Mouse (Mus musculus) heart, postnatal 0 days (tissue): Measurements from ENCODE around the gene Thrb.

Source experiments
- CTCF ChIP-seq: IDR thresholded peaks from 2 replicates; pipeline ENCODE4 v1.5.1; 2016; ENCODE audit warnings: antibody characterized with exemption, control low read depth, low read depth
- EP300 ChIP-seq: IDR thresholded peaks from 2 replicates; pipeline ENCODE4 v1.6.1; 2016; ENCODE audit warnings: antibody characterized with exemption, low read depth

DNA sequence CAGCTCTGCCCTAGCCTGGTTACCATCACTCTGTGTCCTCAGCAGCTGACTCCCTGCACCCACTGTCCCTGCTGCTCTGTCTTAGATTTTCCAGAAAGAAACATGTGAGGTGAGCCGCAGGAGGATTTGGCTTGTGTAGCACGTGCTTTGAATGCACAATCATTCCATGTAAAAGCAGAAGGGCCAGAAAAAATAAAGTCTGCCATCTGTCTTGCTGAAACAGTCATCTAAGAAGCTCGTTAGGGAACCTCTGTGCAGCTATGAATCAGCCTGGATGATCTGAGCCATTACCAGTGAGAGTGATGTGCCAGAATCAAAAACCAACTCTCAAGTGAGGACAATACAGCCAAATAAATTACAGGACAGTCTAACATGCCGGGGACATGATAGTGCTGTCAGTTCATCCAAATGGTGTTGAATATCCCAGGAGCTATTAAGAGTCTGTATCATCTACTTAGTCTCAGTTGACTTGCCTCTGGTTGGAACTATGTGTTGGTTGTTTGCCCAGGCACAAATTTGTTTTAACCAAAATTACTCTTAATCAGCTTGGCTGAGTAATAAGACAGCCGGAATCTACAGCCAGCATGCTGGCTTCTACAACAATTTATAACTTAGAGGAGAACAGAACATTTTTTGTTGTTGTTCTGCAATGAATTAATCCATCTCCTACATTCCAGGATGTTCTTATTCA, 402.2 kb downstream of the Thrb start:
- TF ChIP-seq CTCF = no peak
- no peak for TF ChIP-seq EP300
